Mouse (Mus musculus): Measurements from ENCODE around the gene Eml6.
"Not testable (repeated sequence)": the region's sequence is repeated elsewhere in the genome, so short reads cannot be mapped to it uniquely, and the experiment has no call there.

Eml6 gene

DNA sequence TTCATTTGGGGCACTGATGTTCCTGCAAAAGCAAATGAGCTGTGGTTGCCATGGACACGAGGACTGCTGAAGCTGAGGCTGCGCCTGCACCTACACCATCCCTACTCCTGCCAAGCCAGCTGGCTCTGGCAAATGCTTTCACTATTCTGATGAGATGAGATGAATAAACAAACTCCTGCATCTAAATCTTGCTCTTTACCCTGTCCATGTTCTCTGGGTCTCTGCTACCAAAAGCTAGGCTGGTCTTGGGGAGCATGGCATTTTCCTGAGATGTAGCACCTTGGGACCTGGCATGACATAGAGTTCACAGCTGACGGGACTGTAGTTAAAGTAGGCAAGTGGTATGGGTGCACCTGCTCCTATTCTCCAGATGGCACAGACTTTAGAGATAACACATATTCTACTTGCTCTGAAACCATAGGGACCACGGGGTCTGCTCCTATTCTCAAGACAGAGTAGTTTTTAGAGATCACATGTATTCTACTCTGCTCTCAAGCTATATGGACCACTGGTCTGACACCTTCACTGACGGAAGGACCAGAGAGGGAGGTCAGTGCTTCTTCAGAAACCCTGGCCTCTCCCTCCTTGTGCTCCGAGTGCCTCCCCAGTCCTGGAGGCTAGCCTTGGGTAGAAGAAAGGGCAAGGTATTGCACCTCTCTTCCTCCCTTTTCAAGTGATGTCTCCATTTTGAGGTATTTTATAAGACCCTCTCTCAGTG is 236.8 kb downstream of the Eml6 start:
- no peak for DNase-seq (ENCODE audit: low spot score)

DNA sequence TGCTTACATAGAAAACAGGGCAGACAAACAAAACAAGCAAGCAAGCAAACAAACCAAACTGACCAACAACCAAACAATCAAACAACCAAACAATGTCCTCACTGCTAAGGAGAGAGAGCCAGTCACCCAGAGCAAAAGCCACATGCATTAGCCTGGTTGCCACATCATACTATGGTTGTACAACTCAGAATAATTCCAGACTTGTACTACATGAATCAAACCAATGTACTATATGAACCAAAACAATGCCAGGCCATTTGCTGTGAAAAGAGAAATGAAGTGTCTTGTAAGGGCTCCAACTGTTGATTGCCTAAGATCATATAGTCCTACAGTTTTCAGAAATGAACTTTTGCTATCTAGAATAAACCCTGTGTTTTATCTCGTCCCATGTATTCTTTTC is 237.3 kb downstream of the Eml6 start:
- DNase-seq (ENCODE audit: low spot score): no peak

DNA sequence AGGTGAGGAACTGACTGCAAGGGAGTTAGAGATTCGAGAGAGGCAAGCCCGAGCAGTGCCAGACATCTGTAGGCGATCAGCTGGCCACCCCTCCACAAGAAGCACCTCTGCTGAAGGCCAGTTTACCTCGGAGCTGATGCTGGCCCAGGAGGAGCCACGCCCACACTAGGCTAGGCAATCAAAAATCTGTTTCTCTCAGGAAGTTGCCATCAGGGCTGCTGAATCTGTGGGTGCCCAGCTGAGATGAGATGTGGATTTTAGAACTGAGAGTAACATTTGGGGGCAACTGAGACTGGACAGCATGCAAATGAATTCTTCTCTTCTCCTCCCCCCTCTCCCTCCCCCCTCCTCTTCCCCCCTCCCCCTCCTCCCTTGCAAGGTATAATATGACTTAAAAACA is 238.4 kb downstream of the Eml6 start:
- no peak for DNase-seq (ENCODE audit: low spot score)

DNA sequence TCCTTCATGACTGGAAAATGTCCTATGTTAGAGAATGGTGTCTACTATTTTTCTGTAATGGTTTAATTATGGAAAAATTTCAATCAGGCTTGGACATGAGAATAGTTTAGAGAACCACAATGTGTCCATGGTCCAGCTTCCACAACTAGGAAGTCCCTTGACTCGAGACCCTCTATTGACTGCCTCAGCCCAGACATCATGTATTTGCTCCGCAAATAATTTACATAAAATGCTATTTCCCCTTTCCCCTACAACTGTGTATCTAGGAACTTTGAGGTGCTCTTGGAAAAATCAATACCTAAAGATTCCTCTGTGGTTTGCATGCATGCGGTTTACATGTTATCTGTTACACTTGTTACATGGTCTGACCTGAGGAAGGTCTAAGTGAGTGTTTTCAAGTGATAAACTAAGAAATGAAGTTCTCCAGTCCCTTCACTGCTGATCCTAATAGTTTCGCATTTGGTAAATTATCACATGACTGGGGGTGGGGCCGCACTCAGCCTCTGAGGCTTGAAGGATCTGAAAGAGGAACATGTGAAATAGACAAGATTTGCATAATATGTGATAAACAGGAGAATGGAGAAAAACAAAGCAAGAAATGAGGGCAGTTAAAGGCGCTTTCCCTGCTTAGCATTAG is 239.1 kb downstream of the Eml6 start:
- DNase-seq (ENCODE audit: low spot score): no peak

DNA sequence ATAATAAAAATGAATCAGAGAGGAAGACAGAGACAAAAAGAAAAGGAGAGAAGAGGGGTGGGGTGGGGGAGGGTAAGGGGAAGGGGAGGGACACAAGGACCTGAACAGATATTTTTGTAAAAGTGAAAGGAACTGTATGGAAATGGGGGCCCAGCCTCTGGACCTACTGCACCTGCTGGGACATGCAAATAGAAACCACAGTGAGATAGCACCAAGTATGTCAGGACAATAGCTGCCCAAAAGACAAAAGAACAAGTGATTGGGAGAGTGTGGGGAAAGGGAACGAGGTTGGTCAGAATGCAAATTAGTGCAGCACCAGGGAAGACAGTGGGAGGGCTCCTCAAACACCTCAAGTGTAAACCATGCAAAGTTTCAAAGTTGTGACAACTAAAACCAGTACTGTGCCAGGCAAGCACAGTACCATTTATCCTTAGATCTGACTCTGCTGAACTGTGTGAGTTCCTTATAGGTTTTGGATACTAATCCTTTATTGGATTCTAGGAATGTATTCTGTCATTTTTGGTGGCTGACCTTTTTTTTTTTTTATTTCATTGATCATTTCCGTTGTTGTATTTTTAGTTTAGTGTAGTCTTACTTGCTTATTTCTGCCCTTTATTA is 246.3 kb downstream of the Eml6 start:
- DNase-seq (ENCODE audit: low spot score): no peak

DNA sequence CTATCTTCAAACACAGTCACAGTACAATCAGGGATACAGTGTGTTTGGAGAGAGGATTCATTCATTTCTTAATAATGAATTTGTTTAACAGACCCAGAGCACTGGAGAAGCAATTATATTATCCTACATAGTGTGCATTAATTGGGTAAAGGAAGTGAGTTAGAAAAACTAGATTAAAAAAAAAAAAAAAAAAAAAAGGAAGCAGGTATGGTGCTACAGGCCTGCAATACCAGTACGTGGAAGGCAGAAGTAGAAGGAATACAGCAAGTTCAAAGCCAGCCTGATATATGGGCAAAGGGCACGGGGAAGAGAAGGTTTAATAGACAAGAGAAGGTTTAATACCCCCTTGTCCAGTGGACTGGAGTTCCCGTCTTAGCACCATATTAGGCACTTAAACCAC is 246.9 kb downstream of the Eml6 start:
- DNase-seq (ENCODE audit: low spot score): no peak

DNA sequence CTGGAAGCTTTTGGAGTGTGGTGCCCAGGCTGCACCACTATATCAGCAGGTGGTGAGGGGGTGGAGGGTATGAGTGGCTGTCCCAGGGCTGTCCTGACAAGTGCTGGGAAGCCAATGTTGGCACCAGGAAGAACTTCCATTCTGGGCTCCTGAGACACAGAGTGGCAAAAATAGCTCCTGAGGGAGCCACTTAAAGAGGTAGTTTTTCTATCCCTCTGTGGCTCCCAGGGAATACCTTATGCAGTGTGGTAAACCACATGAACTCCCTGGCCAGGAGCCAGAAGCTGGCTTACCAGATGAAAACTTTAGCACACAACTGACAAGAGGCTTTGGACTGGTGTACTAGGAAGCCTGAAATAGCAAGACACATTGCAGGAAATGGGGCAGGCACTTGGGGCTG is 247.9 kb downstream of the Eml6 start:
- no peak for DNase-seq (ENCODE audit: low spot score)

DNA sequence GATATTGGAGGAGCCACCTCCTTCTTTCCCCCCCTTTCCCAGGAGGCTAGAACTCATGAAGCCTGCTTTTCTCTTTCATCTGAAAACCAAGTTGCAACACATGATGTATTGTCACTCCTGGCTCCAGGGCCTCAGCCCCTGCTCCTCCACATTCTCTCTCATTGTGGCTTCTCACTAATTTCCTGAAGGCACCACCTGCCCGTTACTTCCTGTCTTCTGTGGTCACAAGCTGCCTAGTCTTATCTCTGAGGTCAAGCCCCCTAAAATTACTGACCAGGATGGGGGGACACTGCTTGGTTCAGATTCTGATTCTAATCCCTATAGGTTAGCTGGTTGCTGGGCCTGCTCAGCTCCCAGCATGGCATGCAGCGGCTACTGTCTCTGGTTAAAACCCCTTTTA is 251.1 kb downstream of the Eml6 start:
- no peak for DNase-seq (ENCODE audit: low spot score)

DNA sequence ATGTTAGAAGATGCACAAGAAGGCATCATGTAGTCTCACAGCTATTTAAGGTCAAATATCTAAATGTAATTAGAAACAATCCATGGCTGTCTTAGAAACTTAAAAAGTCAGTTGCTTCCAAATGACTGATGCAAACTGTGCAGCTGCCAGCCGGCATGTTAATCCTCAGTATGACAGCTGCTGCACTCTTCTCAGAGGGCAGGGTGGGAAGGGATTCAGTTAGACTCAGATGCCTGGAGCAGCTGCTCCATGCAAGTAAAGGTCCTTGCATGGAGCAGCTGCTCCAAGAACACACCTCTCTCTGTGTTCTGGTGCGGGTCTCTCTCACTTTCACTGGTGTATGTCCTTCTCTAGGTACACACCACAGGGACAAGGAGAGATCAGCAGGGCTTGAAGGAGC is 251.5 kb downstream of the Eml6 start:
- DNase-seq (ENCODE audit: low spot score): no peak

DNA sequence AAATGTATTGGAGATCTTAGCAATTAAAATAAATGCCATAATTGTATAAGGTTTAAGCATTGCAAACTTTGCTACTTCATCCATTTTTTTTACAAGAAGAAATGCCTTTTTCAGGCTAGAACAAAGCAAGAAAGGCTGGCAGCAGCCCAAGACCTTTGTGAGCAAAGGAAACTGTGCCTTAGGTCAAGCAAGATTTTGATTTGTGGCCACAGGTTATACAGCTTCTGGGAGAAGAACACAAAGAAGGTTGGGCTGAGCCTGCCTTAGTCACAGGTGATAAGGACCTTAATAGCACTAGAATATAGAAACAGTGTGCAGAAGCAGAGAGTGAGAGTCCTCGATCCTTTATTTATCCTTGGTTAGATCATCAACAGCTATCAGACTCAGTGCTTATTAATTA is 253.6 kb downstream of the Eml6 start:
- DNase-seq (ENCODE audit: low spot score): no peak

DNA sequence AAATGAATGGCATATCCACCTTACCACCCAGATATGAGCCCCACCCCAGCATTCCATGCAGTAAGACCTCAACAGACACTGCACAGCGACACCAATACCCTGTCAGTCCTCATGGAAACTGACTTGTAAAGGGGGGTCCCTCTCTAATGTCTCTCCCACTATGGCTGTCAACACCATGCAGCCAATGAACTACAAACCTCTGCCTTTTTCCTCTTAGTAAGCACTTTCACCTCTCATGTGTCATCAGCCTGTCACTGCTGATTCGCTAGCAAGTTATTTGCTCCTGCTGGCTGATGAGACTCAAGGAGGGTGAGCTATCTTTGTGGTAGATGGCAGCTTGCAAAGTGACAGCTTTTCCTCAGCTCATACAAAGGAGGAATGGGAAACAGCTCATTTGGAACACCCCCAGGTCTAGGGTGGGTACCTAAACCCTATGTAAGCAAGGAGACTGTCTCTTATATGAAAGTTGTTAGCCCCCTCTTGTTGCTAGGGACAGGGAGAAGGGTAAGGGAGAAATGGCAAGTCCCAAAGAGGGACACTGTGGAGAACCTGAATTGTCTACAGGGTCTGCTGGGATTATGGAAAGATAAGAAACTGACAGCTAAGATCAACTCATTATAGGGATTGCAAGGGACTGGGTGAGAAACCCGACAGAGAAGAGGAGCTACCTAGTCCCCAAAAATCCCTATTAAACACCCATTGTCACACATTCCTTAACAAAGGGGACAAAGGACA is 255.0 kb downstream of the Eml6 start:
- DNase-seq (ENCODE audit: low spot score): no peak

DNA sequence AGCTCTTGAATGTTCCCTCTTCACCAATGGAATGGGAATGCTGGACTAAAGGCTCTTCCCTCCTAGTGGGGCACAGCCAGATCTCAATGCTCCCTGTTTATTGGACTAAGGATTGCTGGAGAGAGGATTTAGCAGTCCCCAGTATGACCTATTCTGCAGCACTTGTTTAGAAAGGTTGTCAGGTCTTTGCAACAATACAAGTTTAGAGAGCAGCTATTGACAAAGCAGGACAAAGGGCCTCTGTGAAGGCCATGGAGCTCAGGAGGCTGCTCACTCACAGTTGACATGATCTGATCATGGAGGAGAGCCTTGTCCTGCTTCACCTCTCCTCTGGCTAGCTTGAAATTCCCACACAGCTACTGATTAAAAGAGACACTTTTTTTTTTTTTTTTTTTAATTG is 257.3 kb downstream of the Eml6 start:
- DNase-seq (ENCODE audit: low spot score): no peak

DNA sequence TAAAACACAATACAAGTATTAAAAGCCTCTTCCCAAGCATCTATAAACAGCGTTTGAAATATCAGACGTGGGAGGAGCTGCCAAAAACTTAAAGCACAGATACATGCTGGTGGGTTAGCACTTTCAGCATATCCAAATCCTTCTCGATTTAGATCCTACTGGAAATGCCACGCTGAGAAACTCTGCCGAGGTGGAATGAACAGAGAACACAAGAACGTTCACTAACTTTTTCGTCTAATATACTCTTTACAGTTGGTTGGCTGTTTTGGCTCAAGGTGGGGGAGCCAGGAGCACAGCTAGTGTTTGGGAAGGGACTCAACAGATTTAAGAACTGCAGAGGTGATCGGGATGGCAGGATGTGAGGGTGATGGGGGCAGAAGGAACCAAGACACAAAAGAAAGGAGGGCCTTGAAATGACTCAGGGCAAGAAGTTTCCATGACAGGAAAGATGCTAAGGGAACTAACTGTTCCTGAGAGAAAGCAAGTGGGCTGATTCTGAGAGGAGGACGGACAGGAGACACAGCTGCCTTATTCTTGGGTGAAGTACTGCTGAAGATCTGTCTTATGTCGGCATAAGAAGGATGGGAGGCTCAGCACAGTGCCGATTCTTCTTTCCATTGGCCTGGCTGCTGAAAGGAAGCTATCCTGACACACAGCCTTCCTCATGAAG is 259.4 kb downstream of the Eml6 start:
- no peak for DNase-seq (ENCODE audit: low spot score)

DNA sequence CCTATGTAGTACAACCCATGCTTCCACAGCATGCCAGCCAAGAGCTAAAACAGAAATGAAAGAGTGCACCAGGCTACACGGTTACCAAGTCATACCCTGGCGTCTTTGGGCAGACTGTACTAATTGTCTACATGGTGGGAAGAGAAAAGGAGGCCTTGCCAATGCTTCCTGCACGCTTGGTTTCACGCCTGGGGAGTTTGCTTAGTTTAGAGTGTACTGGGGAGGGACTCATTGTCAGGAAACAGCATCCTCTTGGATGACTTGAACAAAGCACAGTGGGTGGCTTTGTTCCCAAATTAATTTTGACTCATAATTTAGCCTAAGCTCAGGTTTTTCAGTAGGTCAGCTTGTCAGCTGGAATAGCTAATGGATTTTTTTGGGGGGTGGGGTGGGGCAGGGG is 260.8 kb downstream of the Eml6 start:
- no peak for DNase-seq (ENCODE audit: low spot score)

DNA sequence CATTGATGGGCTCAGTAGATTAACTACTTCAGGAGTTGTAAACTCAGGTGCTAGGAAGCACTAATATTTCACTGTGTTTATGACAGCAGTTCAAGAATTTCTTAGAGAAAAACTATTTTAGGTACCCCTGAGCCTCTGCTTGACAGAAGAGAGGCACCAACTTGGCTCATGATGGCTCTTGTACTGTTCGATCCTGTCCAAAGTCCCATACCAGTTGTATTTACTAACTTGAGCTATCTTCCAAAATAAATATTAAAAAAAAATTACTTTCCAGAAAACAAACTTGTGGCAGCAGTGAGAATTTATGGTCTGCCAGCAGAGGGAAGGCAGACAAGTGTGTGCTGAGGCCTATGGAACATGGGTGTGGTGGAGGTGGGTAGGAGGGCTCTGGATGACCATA is 263.1 kb downstream of the Eml6 start:
- DNase-seq (ENCODE audit: low spot score): no peak

DNA sequence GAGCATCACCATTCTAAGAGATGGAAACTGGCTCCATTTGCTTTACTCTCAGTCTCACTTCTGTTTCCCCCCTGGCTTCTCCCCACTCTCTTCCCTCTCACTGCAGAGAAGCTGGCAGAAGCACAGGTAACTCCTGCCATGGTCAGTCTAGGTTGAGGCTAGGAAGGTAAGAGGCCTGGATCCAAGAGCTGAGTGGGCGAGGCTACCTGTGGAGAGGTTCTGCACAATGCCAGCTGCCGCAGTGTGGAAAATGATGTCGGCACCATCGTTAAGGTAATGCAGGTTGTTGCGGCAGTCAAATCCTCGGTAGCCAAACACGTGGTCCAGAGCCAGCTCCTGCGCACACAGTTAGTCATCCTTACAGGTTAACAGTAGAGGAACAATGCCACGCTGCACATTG is 264.4 kb downstream of the Eml6 start:
- DNase-seq (ENCODE audit: low spot score): no peak

DNA sequence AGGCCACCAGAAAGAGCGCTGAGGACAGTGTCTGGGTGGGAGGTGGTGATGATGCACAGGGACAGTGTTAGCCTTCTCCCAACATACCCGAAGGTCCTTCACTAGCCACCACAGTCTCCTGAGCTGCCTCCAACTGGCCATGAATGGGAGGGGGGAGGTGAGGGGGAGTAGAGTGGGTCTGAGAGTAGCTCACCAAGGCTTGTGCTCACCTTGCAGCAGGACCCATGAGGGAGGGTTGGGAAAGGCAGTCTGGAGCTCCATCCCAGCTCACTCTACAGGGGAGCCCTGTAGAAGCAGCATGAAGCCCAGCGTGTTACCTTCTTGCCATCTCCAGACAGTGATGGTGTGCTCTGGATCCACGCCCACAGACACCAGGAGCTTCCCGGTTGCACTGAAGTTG is 267.2 kb downstream of the Eml6 start:
- no peak for DNase-seq (ENCODE audit: low spot score)

DNA sequence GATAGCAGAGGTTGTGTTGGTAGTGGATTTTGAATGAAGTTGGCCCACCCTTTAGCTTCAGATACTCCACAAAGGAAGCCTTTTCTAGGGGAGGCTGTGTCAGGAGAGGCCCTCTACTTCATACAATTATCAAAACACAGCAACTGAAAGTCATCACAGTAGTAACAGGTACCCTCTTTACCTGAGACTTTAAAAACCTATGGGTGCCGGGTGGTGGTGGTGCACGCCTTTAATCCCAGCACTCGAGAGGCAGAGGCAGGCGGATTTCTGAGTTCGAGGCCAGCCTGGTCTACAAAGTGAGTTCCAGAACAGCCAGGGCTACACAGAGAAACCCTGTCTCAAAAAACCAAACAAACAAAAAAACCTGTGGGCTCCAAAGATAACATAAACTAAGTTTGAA is 269.8 kb downstream of the Eml6 start:
- DNase-seq (ENCODE audit: low spot score): not testable (repeated sequence)

DNA sequence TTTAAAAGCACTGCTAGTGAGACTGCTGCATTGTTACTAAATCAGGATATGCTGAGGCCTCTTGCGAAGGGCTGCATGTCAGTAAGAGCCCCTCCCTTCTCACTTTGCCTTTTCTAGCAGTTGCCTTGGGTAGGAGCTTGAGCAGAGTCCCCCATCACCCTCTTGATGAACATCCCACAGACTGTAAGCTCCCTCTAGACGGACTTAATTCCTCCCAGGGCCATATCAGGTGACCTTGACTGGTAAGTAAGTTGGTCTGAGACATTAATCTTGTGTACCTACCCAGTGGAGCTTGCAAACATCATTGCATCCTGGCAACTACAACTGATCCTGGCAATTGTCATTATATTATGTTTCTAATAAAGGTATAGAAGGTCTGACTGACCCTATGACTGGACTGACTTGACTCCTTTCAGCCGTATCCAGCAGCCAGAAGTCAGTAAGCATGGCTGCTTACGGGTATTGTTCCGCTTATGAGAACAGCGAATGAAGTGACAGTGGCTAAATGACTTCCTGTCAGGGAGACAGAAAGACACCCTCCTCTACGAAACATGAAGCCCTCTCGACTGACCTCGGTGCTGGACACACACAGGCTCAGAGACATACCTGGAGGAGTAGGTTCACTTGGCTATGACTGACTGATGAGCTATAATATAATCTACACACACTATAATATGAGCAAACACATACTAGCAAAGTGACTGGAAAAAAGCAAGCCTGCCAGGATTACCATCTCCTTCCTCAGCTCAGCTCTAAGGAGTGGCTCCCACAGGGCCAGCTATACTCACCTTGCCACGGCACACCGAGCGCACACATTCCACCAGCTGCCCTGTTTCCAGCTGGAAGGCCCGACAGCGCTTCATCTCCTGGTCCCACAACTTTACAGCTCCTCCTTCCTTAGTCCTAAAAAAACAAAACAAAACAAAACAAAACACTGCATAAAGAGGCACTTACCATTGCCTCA is 273.9 kb downstream of the Eml6 start:
- no peak for DNase-seq (ENCODE audit: low spot score)

DNA sequence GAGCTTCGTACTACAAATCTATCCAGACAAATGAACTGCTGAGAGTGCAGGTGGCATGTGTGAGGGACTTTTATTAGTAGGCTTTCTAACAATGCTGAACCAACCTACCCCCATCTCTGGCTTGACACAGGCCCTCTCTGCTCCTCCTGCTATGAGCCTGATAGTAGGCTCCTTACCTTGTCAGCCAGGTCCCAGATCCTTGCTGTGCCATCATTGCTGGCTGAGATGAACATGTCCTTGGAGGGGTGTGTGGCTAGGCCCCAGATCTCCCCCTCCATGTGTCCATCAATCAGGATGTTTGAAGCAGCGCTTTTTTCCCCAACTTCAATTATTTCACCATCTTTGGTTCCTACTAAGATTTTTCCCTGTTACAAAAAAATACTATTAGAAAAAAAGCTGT is 274.8 kb downstream of the Eml6 start:
- no peak for DNase-seq (ENCODE audit: low spot score)

DNA sequence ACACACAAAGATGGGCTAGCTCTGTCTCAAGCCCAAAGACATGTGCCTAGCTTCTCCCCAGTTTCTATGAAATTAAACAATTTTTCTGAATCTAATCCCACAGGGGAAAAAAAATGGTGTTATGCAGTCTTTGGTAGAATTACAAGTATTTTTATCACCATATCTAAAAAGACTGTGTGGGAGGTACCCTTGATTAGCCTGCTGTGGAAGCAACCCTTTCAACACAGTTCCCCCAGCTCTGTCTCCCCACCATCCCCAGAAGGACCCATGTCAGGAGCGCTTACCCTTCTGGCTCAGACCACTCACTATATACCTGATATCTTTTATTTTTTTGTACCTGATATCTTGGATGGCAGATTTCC is 276.4 kb downstream of the Eml6 start:
- DNase-seq (ENCODE audit: low spot score): no peak
